Mouse (Mus musculus) myocyte (in vitro differentiated cells): ENCODE data around the gene Dpp7.

Experiments
- E2F4 ChIP-seq: IDR thresholded peaks from one replicate; pipeline ENCODE4 v1.6.1; 2011; ENCODE audit warnings: mild to moderate bottlenecking, control low read depth, moderate library complexity; ENCODE audit not compliant: insufficient read depth
- MAX ChIP-seq: IDR thresholded peaks from one replicate; pipeline ENCODE4 v1.6.1; 2011; ENCODE audit warnings: low read depth, mild to moderate bottlenecking, control low read depth
- MYOD1 ChIP-seq, 3 experiments: IDR thresholded peaks; one replicate each; pipeline ENCODE4 v1.6.1; 2011; ENCODE audit warnings: control low read depth in 2 of 3, low read depth in 2 of 3, mild to moderate bottlenecking in 2 of 3, moderate library complexity in 1 of 3; ENCODE audit not compliant: insufficient read length in 2 of 3, control insufficient read depth in 1 of 3
- POLR2A ChIP-seq: IDR thresholded peaks from one replicate; pipeline ENCODE4 v1.6.1; 2011; ENCODE audit warnings: low read depth, mild to moderate bottlenecking, control low read depth, moderate library complexity; ENCODE audit not compliant: insufficient read length
- REST ChIP-seq: IDR thresholded peaks from one replicate; pipeline ENCODE4 v1.6.1; 2011; ENCODE audit warnings: mild to moderate bottlenecking, control low read depth, moderate library complexity; ENCODE audit not compliant: insufficient read depth, insufficient read length
- TCF12 ChIP-seq: IDR thresholded peaks from one replicate; pipeline ENCODE4 v1.6.1; 2011; ENCODE audit warnings: mild to moderate bottlenecking, control low read depth; ENCODE audit not compliant: poor library complexity, insufficient read depth, severe bottlenecking
- TCF3 ChIP-seq: IDR thresholded peaks from one replicate; pipeline ENCODE4 v1.6.1; 2011; ENCODE audit warnings: low read depth, control low read depth; ENCODE audit not compliant: insufficient read length

GRCm38 (mm10) chr2:25399051-25399450 lies 42.9 kb upstream of the Dpp7 start, which contains the start of gene Npdc1:
- no peak for TF ChIP-seq REST
- TF ChIP-seq POLR2A, result no peak
- no peak for TF ChIP-seq MYOD1 (IDR thresholded peaks at IDR 0.05; ENCODE audit: control insufficient read depth in 1 of 3, insufficient read length in 2 of 3, low read depth in 2 of 3)
- no peak for TF ChIP-seq MAX
- TF ChIP-seq TCF12, result no peak
- TF ChIP-seq TCF3, result no peak
- no peak for TF ChIP-seq E2F4
